Mouse (Mus musculus) spleen, adult 2 months (tissue): Measurements from ENCODE around the gene Flt3.

Experiments used
- CTCF ChIP-seq: fragments of 200-500 bp; IDR thresholded peaks from 2 replicates; pipeline ENCODE4 v1.5.1; 2011; ENCODE audit warnings: mild to moderate bottlenecking, inconsistent platforms; ENCODE audit not compliant: insufficient read depth, insufficient read length, insufficient replicate concordance; ENCODE audit errors: extremely low read depth
- POLR2A ChIP-seq: fragments of 200-500 bp; IDR thresholded peaks from 2 replicates; pipeline ENCODE4 v1.6.1; 2011; ENCODE audit warnings: low read depth, low read length, inconsistent platforms

DNA sequence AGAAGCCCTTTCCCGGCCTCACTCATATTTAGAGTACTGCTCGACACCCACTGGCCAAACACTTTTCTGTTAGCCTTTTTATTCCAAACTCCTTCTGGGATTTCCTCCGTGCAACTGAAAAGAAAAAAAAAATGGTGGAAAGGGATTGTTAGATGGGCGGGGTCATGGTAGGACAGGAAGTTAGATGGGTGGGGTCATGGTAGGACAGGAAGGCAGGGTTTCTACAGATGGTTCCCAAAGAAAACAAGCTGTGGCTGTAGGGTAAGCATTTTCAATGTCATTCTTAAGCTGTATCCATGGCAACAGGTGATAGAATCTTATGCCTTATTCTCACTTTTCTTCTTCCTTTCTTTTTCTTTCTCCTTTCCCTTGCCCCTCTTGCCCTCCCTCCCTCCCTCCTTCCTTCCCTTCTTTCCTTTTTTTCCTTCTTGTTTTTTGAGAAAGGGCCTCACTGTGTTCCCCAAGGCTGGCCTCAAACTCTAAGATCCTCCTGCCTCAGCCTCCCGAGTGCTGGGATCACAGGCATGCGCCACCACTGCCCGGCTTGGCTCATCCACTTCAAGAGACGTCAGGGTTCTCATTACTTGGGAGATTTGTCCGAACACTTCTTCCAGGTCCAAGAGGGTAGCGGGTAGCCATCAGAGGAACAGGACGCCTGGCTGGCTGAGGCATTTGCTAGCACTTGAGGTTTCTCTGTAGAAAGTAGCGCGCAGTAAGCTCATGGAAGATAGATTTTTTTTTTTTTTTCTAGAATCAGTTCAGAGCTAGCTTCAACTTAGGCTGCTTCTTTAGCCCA is 43.8 kb downstream of the Flt3 start:
- TF ChIP-seq CTCF: no peak
- no peak for TF ChIP-seq POLR2A
